Mouse (Mus musculus) MEL (cell line): ENCODE data around the gene Gprasp2. TPM values are rescaled to one million over a fixed set of nuclear protein-coding genes. Genes with fewer than 3 reads are reported as not detected.

Experiments used
- DNase-seq: peaks from one replicate; pipeline ENCODE4 v3.0.0; 2011; ENCODE audit warnings: low read depth, low spot score
- H3K27ac ChIP-seq: 2 replicates; pipeline ENCODE4 v1.5.1; 2012; ENCODE audit warnings: low read depth, mild to moderate bottlenecking, control low read depth, low read length, moderate library complexity; ENCODE audit not compliant: control insufficient read depth
- H3K27me3 ChIP-seq, 2 experiments: fragments of 150-350 bp in 1 of 2; sonication (generic) in 1 of 2; 2 replicates each; pipeline ENCODE4 v1.6.1; 2012; ENCODE audit warnings: low read length in 2 of 2, mild to moderate bottlenecking in 2 of 2, improper control_type of control experiment in 1 of 2, moderate library complexity in 1 of 2; ENCODE audit not compliant: insufficient read depth in 2 of 2, control insufficient read depth in 1 of 2
- H3K36me3 ChIP-seq, 2 experiments: 2 replicates each; pipeline ENCODE4 v1.6.1; 2012 to 2014; ENCODE audit warnings: low read length in 2 of 2, improper control_type of control experiment in 1 of 2, inconsistent platforms in 1 of 2, mild to moderate bottlenecking in 1 of 2; ENCODE audit not compliant: insufficient read depth in 2 of 2, control insufficient read depth in 1 of 2
- H3K4me1 ChIP-seq, 2 experiments: fragments of 150-350 bp in 1 of 2; sonication (generic) in 1 of 2; 2 replicates each; pipeline ENCODE4 v1.6.1; 2012; ENCODE audit warnings: low read length in 2 of 2, improper control_type of control experiment in 1 of 2, mild to moderate bottlenecking in 1 of 2; ENCODE audit not compliant: insufficient read depth in 2 of 2, control insufficient read depth in 1 of 2
- H3K4me3 ChIP-seq, 2 experiments: fragments of 150-350 bp in 1 of 2; sonication (generic) in 1 of 2; 2 replicates each; pipeline ENCODE4 v1.5.1; 2012; ENCODE audit warnings: low read depth in 2 of 2, low read length in 2 of 2, mild to moderate bottlenecking in 2 of 2, moderate library complexity in 2 of 2, control low read depth in 1 of 2, improper control_type of control experiment in 1 of 2; ENCODE audit not compliant: control insufficient read depth in 1 of 2, insufficient read depth in 1 of 2
- H3K79me2 ChIP-seq: 2 replicates; pipeline ENCODE4 v1.6.1; 2012; ENCODE audit warnings: mild to moderate bottlenecking, low read length, moderate library complexity; ENCODE audit not compliant: control insufficient read depth, poor library complexity, insufficient read depth
- H3K9ac ChIP-seq: 2 replicates; pipeline ENCODE4 v1.6.1; 2012; ENCODE audit warnings: low read depth, mild to moderate bottlenecking, control low read depth, low read length, moderate library complexity; ENCODE audit not compliant: control insufficient read depth, poor library complexity, severe bottlenecking
- H3K9me3 ChIP-seq: fragments of 150-350 bp; sonication (generic); replicated peaks from 2 replicates; pipeline ENCODE4 v1.6.1; 2012; ENCODE audit warnings: mild to moderate bottlenecking, low read length, improper control_type of control experiment, moderate library complexity; ENCODE audit not compliant: insufficient read depth
- CHD1 ChIP-seq: IDR thresholded peaks from 2 replicates; pipeline ENCODE4 v1.6.1; 2012; ENCODE audit warnings: low read depth, mild to moderate bottlenecking, inconsistent platforms, low read length, improper control_type of control experiment
- ELF1 ChIP-seq: IDR thresholded peaks from 2 replicates; pipeline ENCODE4 v1.6.1; 2014; ENCODE audit warnings: low read depth, mild to moderate bottlenecking, inconsistent platforms, low read length, improper control_type of control experiment, moderate library complexity
- EP300 ChIP-seq, 2 experiments: IDR thresholded peaks; 2 replicates each; pipeline ENCODE4 v1.6.1; 2011; ENCODE audit warnings: improper control_type of control experiment in 2 of 2, low read length in 2 of 2, low read depth in 1 of 2, mild to moderate bottlenecking in 1 of 2
- GATA1 ChIP-seq: IDR thresholded peaks from 2 replicates; pipeline ENCODE4 v1.6.1; 2011; ENCODE audit warnings: low read depth, low read length, improper control_type of control experiment
- MAX ChIP-seq: IDR thresholded peaks from 2 replicates; pipeline ENCODE4 v1.6.1; 2011; ENCODE audit warnings: low read length, improper control_type of control experiment
- MYB ChIP-seq: IDR thresholded peaks from 2 replicates; pipeline ENCODE4 v1.6.1; 2011; ENCODE audit warnings: mild to moderate bottlenecking, low read depth, low read length, improper control_type of control experiment
- MYC ChIP-seq: IDR thresholded peaks from 2 replicates; pipeline ENCODE4 v1.6.1; 2011; ENCODE audit warnings: low read depth, mild to moderate bottlenecking, low read length, improper control_type of control experiment, moderate library complexity
- NRF1 ChIP-seq: IDR thresholded peaks from 2 replicates; pipeline ENCODE4 v1.6.1; 2014; ENCODE audit warnings: low read depth, mild to moderate bottlenecking, inconsistent platforms, low read length, improper control_type of control experiment, moderate library complexity; ENCODE audit not compliant: poor library complexity, insufficient read depth, severe bottlenecking
- POLR2A ChIP-seq, 2 experiments: IDR thresholded peaks; 2 replicates each; pipeline ENCODE4 v1.6.1; 2011 to 2012; ENCODE audit warnings: low read length in 2 of 2, mild to moderate bottlenecking in 2 of 2, control low read depth in 1 of 2, improper control_type of control experiment in 1 of 2, low read depth in 1 of 2, moderate library complexity in 1 of 2; ENCODE audit not compliant: control insufficient read depth in 1 of 2, insufficient read depth in 1 of 2, poor library complexity in 1 of 2
- POLR2AphosphoS2 ChIP-seq: IDR thresholded peaks from 2 replicates; pipeline ENCODE4 v1.6.1; 2011; ENCODE audit warnings: low read length, improper control_type of control experiment
- POLR2AphosphoS5 ChIP-seq: IDR thresholded peaks from 2 replicates; pipeline ENCODE4 v1.6.1; 2012; ENCODE audit warnings: low read depth, borderline replicate concordance, mild to moderate bottlenecking, inconsistent platforms, low read length, moderate library complexity, mixed read lengths
- SIN3A ChIP-seq: IDR thresholded peaks from 2 replicates; pipeline ENCODE4 v1.6.1; 2012; ENCODE audit warnings: low read length, improper control_type of control experiment, inconsistent platforms
- TAL1 ChIP-seq: IDR thresholded peaks from 2 replicates; pipeline ENCODE4 v1.6.1; 2012; ENCODE audit warnings: mild to moderate bottlenecking, inconsistent platforms, low read length, moderate library complexity, mixed read lengths
- TCF12 ChIP-seq: IDR thresholded peaks from 2 replicates; pipeline ENCODE4 v1.6.1; 2014; ENCODE audit warnings: low read depth, mild to moderate bottlenecking, inconsistent platforms, low read length, improper control_type of control experiment, moderate library complexity
- UBTF ChIP-seq: IDR thresholded peaks from 2 replicates; pipeline ENCODE4 v1.6.1; 2012; ENCODE audit warnings: low read depth, mild to moderate bottlenecking, inconsistent platforms, low read length, improper control_type of control experiment, moderate library complexity, borderline replicate concordance; ENCODE audit not compliant: insufficient read depth
- USF2 ChIP-seq, 2 experiments: IDR thresholded peaks; 2 replicates each; pipeline ENCODE4 v1.6.1; 2011 to 2012; ENCODE audit warnings: improper control_type of control experiment in 2 of 2, low read length in 2 of 2, borderline replicate concordance in 1 of 2, inconsistent platforms in 1 of 2, low read depth in 1 of 2, mild to moderate bottlenecking in 1 of 2; ENCODE audit not compliant: insufficient read depth in 1 of 2
- ZKSCAN1 ChIP-seq: IDR thresholded peaks from 2 replicates; pipeline ENCODE4 v1.6.1; 2012; ENCODE audit warnings: low read depth, mild to moderate bottlenecking, inconsistent platforms, low read length, improper control_type of control experiment, moderate library complexity
- polyA plus RNA-seq, 2 experiments: library from polyadenylated mRNA; stranded (reverse) in 1 of 2; unstranded in 1 of 2; fragments of >175 nt in 1 of 2; fragments of >200 nt in 1 of 2; gene quantifications; 2 replicates each; pipeline versions ENCODE4 v1.2.1 to v1.2.4; 2012; ENCODE audit warnings: low replicate concordance in 2 of 2, low read depth in 1 of 2; ENCODE audit not compliant: insufficient read length in 2 of 2, insufficient read depth in 1 of 2, missing spikeins in 1 of 2
- total RNA-seq: library from RNA; depleted of rRNA; stranded (reverse); fragments of 300-350 nt; gene quantifications from 2 replicates; pipeline ENCODE4 v1.2.3, GENCODE M21; 2012; rRNA removed

Gprasp2 gene
- total and polyA plus RNA-seq, 3 experiments: 0.31 TPM; not detected in 2

DNA sequence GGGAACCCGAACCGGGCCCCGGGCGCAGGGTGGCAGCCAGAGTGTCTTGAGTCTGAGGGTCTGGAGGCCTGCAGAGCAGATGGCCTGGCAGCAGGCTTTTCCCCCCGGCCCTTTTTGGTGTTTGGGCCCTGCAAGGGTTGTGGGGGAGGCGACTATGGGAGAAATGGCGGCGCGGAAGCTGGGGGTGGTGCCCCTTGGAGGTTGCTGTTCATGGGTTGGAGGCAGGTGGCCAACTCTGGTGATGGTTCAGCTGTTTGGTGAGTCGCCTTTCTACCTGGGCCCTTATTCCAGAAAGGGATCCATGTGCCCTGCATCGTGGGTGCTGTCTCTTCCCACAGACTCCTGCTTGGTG, 47.4 kb downstream of the Gprasp2 start:
- TF ChIP-seq EP300 (IDR thresholded peaks at IDR 0.05; ENCODE audit: low read depth in 1 of 2, low read length in 2 of 2) (no peak), GATA1 (no peak), CHD1 (no peak), USF2 (IDR thresholded peaks at IDR 0.05; ENCODE audit: borderline replicate concordance in 1 of 2, insufficient read depth in 1 of 2, low read depth in 1 of 2, low read length in 2 of 2) (no peak), POLR2A (IDR thresholded peaks at IDR 0.05; ENCODE audit: control insufficient read depth in 1 of 2, insufficient read depth in 1 of 2, low read depth in 1 of 2, low read length in 2 of 2, poor library complexity in 1 of 2) (no peak), SIN3A (no peak), MAX (no peak), TCF12 (no peak), ZKSCAN1 (no peak), MYB (no peak), ELF1 (no peak), TAL1 (no peak), POLR2AphosphoS5 (no peak), MYC (no peak), NRF1 (no peak), UBTF (no peak), POLR2AphosphoS2 (no peak)
- H3K4me1 ChIP-seq: no peaks in the 10 kb centered on the region
- no peaks in the 10 kb centered on the region for H3K79me2 ChIP-seq
- no peaks in the 10 kb centered on the region for H3K36me3 ChIP-seq
- no peaks in the 10 kb centered on the region for H3K9me3 ChIP-seq
- no peak overlapping the region for H3K9ac ChIP-seq
- no peak overlapping the region for H3K27ac ChIP-seq
- no peak overlapping the region for H3K4me3 ChIP-seq
- no peaks in the 10 kb centered on the region; a peak in 1 of 4 replicates for H3K27me3 ChIP-seq
- no peak for DNase-seq

Other genes with a start within 250 kb of the Gprasp2 start
- gene Nxf7, start 240.3 kb upstream of the Gprasp2 start, total RNA-seq: 0.12 and 0.23 TPM in 2 replicates
- gene Nxf7, start 240.3 kb upstream of the Gprasp2 start, polyA plus RNA-seq: 10 to 100 TPM in 1 of 2 experiments, not detected in 1; 11.3 TPM
- not detected in 2 replicates for gene Prame, start 211.3 kb upstream of the Gprasp2 start, total RNA-seq
- gene Prame, start 211.3 kb upstream of the Gprasp2 start, polyA plus RNA-seq: not detected
- not detected in 2 replicates for gene Tcp11x2, start 145.2 kb upstream of the Gprasp2 start, total RNA-seq
- under 1 TPM in 1 of 2 experiments, not detected in 1; 0.04 TPM for gene Tcp11x2, start 145.2 kb upstream of the Gprasp2 start, polyA plus RNA-seq
- gene Tmsb15a, start 113.8 kb upstream of the Gprasp2 start, total RNA-seq: not detected in 2 replicates
- not detected for gene Tmsb15a, start 113.8 kb upstream of the Gprasp2 start, polyA plus RNA-seq
- gene Armcx5, start 96.3 kb upstream of the Gprasp2 start, total RNA-seq: 8.4 and 8.6 TPM in 2 replicates
- 1 to 10 TPM in 1 of 2 experiments, not detected in 1; 8.6 TPM for gene Armcx5, start 96.3 kb upstream of the Gprasp2 start, polyA plus RNA-seq
- gene Gprasp1, start 96.3 kb upstream of the Gprasp2 start, total RNA-seq: 13.3 and 13.8 TPM in 2 replicates
- 10 to 100 TPM in 1 of 2 experiments, not detected in 1; 25.0 TPM for gene Gprasp1, start 96.3 kb upstream of the Gprasp2 start, polyA plus RNA-seq
- gene Bhlhb9, start 41.4 kb upstream of the Gprasp2 start, total RNA-seq: not detected in 2 replicates
- gene Bhlhb9, start 41.4 kb upstream of the Gprasp2 start, polyA plus RNA-seq: under 1 TPM in 1 of 2 experiments, not detected in 1; 0.01 TPM
- not detected in 2 replicates for gene Arxes2, start 154.8 kb downstream of the Gprasp2 start, total RNA-seq
- not detected for gene Arxes2, start 154.8 kb downstream of the Gprasp2 start, polyA plus RNA-seq
- gene Arxes1, start 194.3 kb downstream of the Gprasp2 start, total RNA-seq: not detected in 2 replicates
- not detected for gene Arxes1, start 194.3 kb downstream of the Gprasp2 start, polyA plus RNA-seq
- not detected in 2 replicates for gene Bex2, start 229.2 kb downstream of the Gprasp2 start, total RNA-seq
- not detected for gene Bex2, start 229.2 kb downstream of the Gprasp2 start, polyA plus RNA-seq
- not detected in 2 replicates for gene Nxf3, start 246.2 kb downstream of the Gprasp2 start, total RNA-seq
- under 1 TPM in 1 of 2 experiments, not detected in 1; 0.08 TPM for gene Nxf3, start 246.2 kb downstream of the Gprasp2 start, polyA plus RNA-seq